Mouse (Mus musculus): ENCODE measurements around the gene Tpx2.

Tpx2 gene

GRCm38 (mm10) chr2:152939846-152940245 lies 92.1 kb downstream of the Tpx2 start:
- no peak for ATAC-seq (ENCODE audit: insufficient number of reproducible peaks, low FRiP score, low TSS enrichment)

DNA sequence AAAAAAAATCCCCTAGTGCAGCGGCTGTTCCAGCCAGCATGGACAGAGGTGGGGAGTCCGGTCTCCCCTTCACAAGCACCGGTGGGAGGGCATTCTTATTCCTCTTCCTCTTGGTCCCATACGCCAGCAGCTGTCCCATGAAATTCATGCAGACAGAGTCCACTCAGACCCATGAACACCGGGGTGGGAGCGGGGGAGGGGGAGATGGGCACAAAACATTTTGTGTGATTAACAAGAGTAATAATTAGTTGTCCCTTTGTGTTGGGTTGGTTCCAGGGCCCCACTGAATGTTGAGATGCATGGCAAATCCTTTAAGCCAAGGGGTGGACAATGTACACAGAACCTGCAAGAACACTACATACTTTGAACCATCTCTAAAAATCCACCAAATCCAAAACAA lies 93.3 kb downstream of the Tpx2 start:
- no peak for ATAC-seq (ENCODE audit: insufficient number of reproducible peaks, low FRiP score, low TSS enrichment)

DNA sequence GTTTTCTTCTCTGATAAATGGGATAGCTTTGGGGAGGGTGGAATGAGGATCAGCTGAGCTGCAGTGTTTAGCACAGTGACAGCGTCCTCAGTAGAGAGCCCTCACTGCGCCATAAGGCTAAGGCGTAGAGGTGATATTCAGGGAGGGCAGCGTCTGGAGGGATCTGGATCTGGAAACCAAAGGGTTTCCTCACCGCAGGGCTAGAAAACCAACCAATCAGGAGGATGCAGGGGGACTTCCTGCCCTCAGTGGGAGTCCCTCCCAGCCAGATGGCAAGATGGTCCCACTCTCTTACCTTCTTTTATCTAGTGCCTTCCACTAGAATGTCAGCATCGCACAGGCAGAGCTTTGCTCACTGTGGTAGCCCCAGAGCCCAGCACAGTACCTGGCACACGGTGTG lies 94.0 kb downstream of the Tpx2 start:
- no peak for ATAC-seq (ENCODE audit: insufficient number of reproducible peaks, low FRiP score, low TSS enrichment)

- ATAC-seq (ENCODE audit: insufficient number of reproducible peaks, low FRiP score, low TSS enrichment) = no peak
Measured at GRCm38 (mm10) chr2:152942898-152943515, 95.2 kb downstream of the Tpx2 start.

- ATAC-seq (ENCODE audit: insufficient number of reproducible peaks, low FRiP score, low TSS enrichment) = no peak
Measured at GRCm38 (mm10) chr2:152943568-152943967, 95.8 kb downstream of the Tpx2 start.

DNA sequence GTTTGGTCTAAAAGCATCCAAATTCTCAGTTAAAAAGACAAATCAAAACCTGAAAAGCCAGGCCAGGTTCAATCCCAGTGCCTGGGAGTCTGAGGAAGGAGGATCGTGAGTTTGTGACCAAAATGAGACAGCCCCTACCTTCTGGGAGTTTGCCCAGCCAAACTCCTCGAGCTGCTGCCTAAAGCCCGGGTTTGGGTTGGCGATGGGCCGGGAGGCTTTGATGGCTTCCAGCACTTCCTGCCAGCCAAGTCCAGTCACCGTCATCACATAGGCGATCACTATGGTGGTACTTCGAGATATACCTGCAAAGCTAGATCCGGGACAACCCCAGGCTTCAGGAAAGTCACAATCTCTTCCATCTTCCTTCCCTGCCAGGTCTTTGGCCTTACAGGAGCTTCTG lies 96.2 kb downstream of the Tpx2 start:
- ATAC-seq (ENCODE audit: insufficient number of reproducible peaks, low FRiP score, low TSS enrichment) = no peak

All from cerebellum, adult (tissue).